Mouse (Mus musculus) gastrocnemius, postnatal 14 days (tissue): ENCODE measurements at regions not wholly inside any gene's neighbourhood (a gene's known extent, or its start where the extent isn't known, plus 50 kb on each side); places are given as distances from the start of the nearest gene placed in this dataset.

ENCODE experiments used
- DNase-seq: peaks from one replicate; pipeline ENCODE4 v3.0.0; 2021; ENCODE audit warnings: mixed read lengths
- intact Hi-C: fragments of 180-260 bp; cut with DNase I; formaldehyde crosslinking; loops from one replicate; pipeline ENCODE4 v1.15.1; 2025; ENCODE audit warnings: low total_unique reads

GRCm38 (mm10) chr8:78000303-78000702 is 212.8 kb upstream of the Ttc29 start:
- intact Hi-C loops, result loop anchor here (5.0 kb wide), 1 partner anchor 368 kb away; no protein-coding TSS in a partner anchor

GRCm38 (mm10) chr8:78001656-78002055 is 211.4 kb upstream of the Ttc29 start:
- no peak for DNase-seq
- intact Hi-C loops, result loop anchor here (5.0 kb wide), 1 partner anchor 369 kb away; no protein-coding TSS in a partner anchor

More at GRCm38 (mm10) chr8:78000303-78000702, 212.8 kb upstream of the Ttc29 start:
- DNase-seq, result no peak

- intact Hi-C loops, result loop anchor here (5.0 kb wide), 1 partner anchor 370 kb away; no protein-coding TSS in a partner anchor
- DNase-seq, result no peak
Measured at GRCm38 (mm10) chr8:78002071-78002470, 211.0 kb upstream of the Ttc29 start.

- intact Hi-C loops, result loop anchor here (5.0 kb wide), 1 partner anchor 372 kb away; no protein-coding TSS in a partner anchor
- peak; percentile 37 for DNase-seq
Measured at GRCm38 (mm10) chr8:78003888-78004543, 209.1 kb upstream of the Ttc29 start.

GRCm38 (mm10) chr8:78004891-78005290 is 208.2 kb upstream of the Ttc29 start:
- intact Hi-C loops, result loop anchor here (5.0 kb wide), 1 partner anchor 373 kb away; no protein-coding TSS in a partner anchor
- no peak for DNase-seq

- intact Hi-C loops, result no loop called here
- DNase-seq, result no peak
Measured at GRCm38 (mm10) chr8:78013101-78013500, 200.0 kb upstream of the Ttc29 start.

- no peak for DNase-seq
- intact Hi-C loops, result no loop called here
Measured at GRCm38 (mm10) chr8:78018430-78019180, 194.5 kb upstream of the Ttc29 start.

- intact Hi-C loops, result no loop called here
- DNase-seq, result no peak
Measured at GRCm38 (mm10) chr8:78021473-78021872, 191.6 kb upstream of the Ttc29 start.

- intact Hi-C loops, result no loop called here
Measured at GRCm38 (mm10) chr8:78022986-78023385, 190.1 kb upstream of the Ttc29 start.

GRCm38 (mm10) chr8:78023467-78023866 is 189.6 kb upstream of the Ttc29 start:
- DNase-seq, result no peak
- intact Hi-C loops, result no loop called here

More at GRCm38 (mm10) chr8:78022986-78023385, 190.1 kb upstream of the Ttc29 start:
- no peak for DNase-seq

- DNase-seq, result no peak
- intact Hi-C loops, result no loop called here
Measured at GRCm38 (mm10) chr8:78023936-78024335, 189.2 kb upstream of the Ttc29 start.

- DNase-seq, result no peak
- intact Hi-C loops, result no loop called here
Measured at GRCm38 (mm10) chr8:78024964-78025363, 188.1 kb upstream of the Ttc29 start.

- intact Hi-C loops, result no loop called here
- DNase-seq, result no peak
Measured at GRCm38 (mm10) chr8:78027371-78027770, 185.7 kb upstream of the Ttc29 start.

GRCm38 (mm10) chr8:78028928-78029327 is 184.2 kb upstream of the Ttc29 start:
- intact Hi-C loops, result no loop called here
- no peak for DNase-seq

GRCm38 (mm10) chr8:78031811-78032210 is 181.3 kb upstream of the Ttc29 start:
- no peak for DNase-seq
- intact Hi-C loops, result no loop called here

- intact Hi-C loops, result no loop called here
- no peak for DNase-seq
Measured at GRCm38 (mm10) chr8:78034687-78035086, 178.4 kb upstream of the Ttc29 start.

GRCm38 (mm10) chr8:78037218-78037617 is 175.9 kb upstream of the Ttc29 start:
- DNase-seq, result no peak
- intact Hi-C loops, result no loop called here

GRCm38 (mm10) chr8:78046691-78047090 is 166.4 kb upstream of the Ttc29 start:
- intact Hi-C loops, result no loop called here
- no peak for DNase-seq

- intact Hi-C loops, result no loop called here
- no peak for DNase-seq
Measured at GRCm38 (mm10) chr8:78050768-78051167, 162.3 kb upstream of the Ttc29 start.

- no peak for DNase-seq
- intact Hi-C loops, result no loop called here
Measured at GRCm38 (mm10) chr8:78054435-78054834, 158.7 kb upstream of the Ttc29 start.

GRCm38 (mm10) chr8:78054920-78055319 is 158.2 kb upstream of the Ttc29 start:
- intact Hi-C loops, result no loop called here

More at GRCm38 (mm10) chr8:78054920-78055319, 158.2 kb upstream of the Ttc29 start:
- DNase-seq, result no peak
